ENCODE assay signal across 8 mouse cellular contexts in genomic region chr8:57410473-57410863, GRCm38 (mm10). TPM values are rescaled to one million over a fixed set of nuclear protein-coding genes. Genes with fewer than 3 reads are reported as not detected.
A peak's percentile ranks its signal among the peaks of the same experiment; 100 is the strongest.
DNase-seq lines count a peak whose midpoint lies in the region; ATAC-seq and TF ChIP-seq lines count a peak whose summit lies in the region.

No protein-coding gene starts in this region.

- peak overlapping the region; percentile 59 for H3K4me2 ChIP-seq in heart, embryonic 13.5 days
- peak overlapping the region; percentile 42 for H3K4me2 ChIP-seq in intestine, embryonic 16.5 days (ENCODE audit: low read depth, low read length)
- H3K4me2 ChIP-seq in midbrain, embryonic 15.5 days, result peak overlapping the region; percentile 45

- peak overlapping the region; percentile 33 for H3K27ac ChIP-seq in heart, embryonic 13.5 days (replicated peaks)
- no peak overlapping the region for H3K27ac ChIP-seq in heart, adult 2 months
- no peak overlapping the region for H3K27ac ChIP-seq in embryonic facial prominence, embryonic 10.5 days (replicated peaks)
- H3K27ac ChIP-seq in intestine, embryonic 16.5 days (ENCODE audit: low read length), result no peak overlapping the region
- H3K27ac ChIP-seq in midbrain, embryonic 15.5 days, result peak overlapping the region; percentile 6; the same call in 1 of the 2 replicates

- no peak for TF ChIP-seq CTCF in heart, adult 2 months (IDR thresholded peaks at IDR 0.05)

- 15% methylated on average over 16 of the region's 16 CpGs for WGBS in heart, embryonic 13.5 days
- WGBS in heart, adult 2 months, result 39% methylated on average over 16 of the region's 16 CpGs
- WGBS in embryonic facial prominence, embryonic 10.5 days, result 6% methylated on average over 16 of the region's 16 CpGs
- 10% methylated on average over 16 of the region's 16 CpGs for WGBS in intestine, embryonic 16.5 days
- 3% methylated on average over 16 of the region's 16 CpGs for WGBS in midbrain, embryonic 15.5 days

- H3K9me3 ChIP-seq in heart, embryonic 13.5 days, result no peaks in the 10 kb centered on the region
- no peaks in the 10 kb centered on the region for H3K9me3 ChIP-seq in embryonic facial prominence, embryonic 10.5 days
- no peaks in the 10 kb centered on the region for H3K9me3 ChIP-seq in intestine, embryonic 16.5 days (ENCODE audit: control insufficient read depth, low read length)
- H3K9me3 ChIP-seq in midbrain, embryonic 15.5 days, result no peaks in the 10 kb centered on the region

- 0 out of 2 replicates have a peak, but pooled peaks cover 14% of the 10 kb centered on the region for H3K27me3 ChIP-seq in heart, embryonic 13.5 days (replicated peaks)
- H3K27me3 ChIP-seq in heart, adult 2 months (ENCODE audit: control insufficient read depth, insufficient read depth, low read length), result no peaks in the 10 kb centered on the region
- peaks cover 69% of the 10 kb centered on the region for H3K27me3 ChIP-seq in embryonic facial prominence, embryonic 10.5 days (replicated peaks; ENCODE audit: low read depth, poor library complexity, severe bottlenecking)
- peaks cover 8% of the 10 kb centered on the region for H3K27me3 ChIP-seq in intestine, embryonic 16.5 days (replicated peaks; ENCODE audit: control insufficient read depth, insufficient read depth, low read length)
- H3K27me3 ChIP-seq in midbrain, embryonic 15.5 days (replicated peaks), result peaks cover 4% of the 10 kb centered on the region

- TF ChIP-seq EP300 in heart, adult 2 months (IDR thresholded peaks at IDR 0.05; ENCODE audit: insufficient read depth, low read depth, low read length), result no peak

- no peaks in the 10 kb centered on the region for H3K79me2 ChIP-seq in heart, adult 2 months (replicated peaks; ENCODE audit: control insufficient read depth, insufficient read depth, low read length)

- no peak for ATAC-seq in heart, embryonic 13.5 days (ENCODE audit: extremely low read depth, insufficient number of reproducible peaks, low FRiP score, low TSS enrichment)
- ATAC-seq in intestine, embryonic 16.5 days, result peak; percentile 46; the same call in 1 of the 2 replicates
- ATAC-seq in midbrain, embryonic 15.5 days (replicated peaks), result peak; percentile 81

- intact Hi-C loops in heart, adult 2 months (cut with DNase I), result no loop called here

- H3K4me3 ChIP-seq in heart, embryonic 13.5 days, result peak overlapping the region; percentile 19
- no peak overlapping the region for H3K4me3 ChIP-seq in heart, adult 2 months
- H3K4me3 ChIP-seq in embryonic facial prominence, embryonic 10.5 days, result peak overlapping the region; percentile 41
- peak overlapping the region; percentile 32 for H3K4me3 ChIP-seq in intestine, embryonic 16.5 days (ENCODE audit: low read length)
- peak overlapping the region; percentile 16 for H3K4me3 ChIP-seq in midbrain, embryonic 15.5 days

- no peaks in the 10 kb centered on the region for H3K36me3 ChIP-seq in heart, embryonic 13.5 days
- no peaks in the 10 kb centered on the region for H3K36me3 ChIP-seq in heart, adult 2 months (ENCODE audit: control insufficient read depth, insufficient read depth, low read length)
- H3K36me3 ChIP-seq in embryonic facial prominence, embryonic 10.5 days (replicated peaks), result no peaks in the 10 kb centered on the region
- no peaks in the 10 kb centered on the region for H3K36me3 ChIP-seq in intestine, embryonic 16.5 days (ENCODE audit: control insufficient read depth, insufficient read depth, low read length)
- no peaks in the 10 kb centered on the region for H3K36me3 ChIP-seq in midbrain, embryonic 15.5 days (replicated peaks)

- DNase-seq in heart, adult 2 months, result no peak
- peak; percentile 31 for DNase-seq in embryonic facial prominence, embryonic 10.5 days (ENCODE audit: low spot score)
- DNase-seq in adrenal gland, postnatal 4 days (ENCODE audit: low spot score in 2 of 2), result no peak
- DNase-seq in c-Kit-positive CD71-positive TER-119-positive erythroid progenitor cells, embryonic 14.5 days (ENCODE audit: low spot score), result no peak
- no peak for DNase-seq in cerebellum, adult 18-20 months

- H3K4me1 ChIP-seq in heart, embryonic 13.5 days, result peaks cover 10% of the 10 kb centered on the region
- H3K4me1 ChIP-seq in heart, adult 2 months (ENCODE audit: control insufficient read depth, insufficient read depth, low read length), result no peaks in the 10 kb centered on the region
- H3K4me1 ChIP-seq in embryonic facial prominence, embryonic 10.5 days, result peaks cover 16% of the 10 kb centered on the region
- peaks cover 8% of the 10 kb centered on the region; the same call in 1 of the 2 replicates for H3K4me1 ChIP-seq in intestine, embryonic 16.5 days (ENCODE audit: control insufficient read depth, insufficient read depth, low read length)
- H3K4me1 ChIP-seq in midbrain, embryonic 15.5 days, result peaks cover 14% of the 10 kb centered on the region

- H3K9ac ChIP-seq in heart, embryonic 13.5 days, result peak overlapping the region; percentile 65
- no peak overlapping the region for H3K9ac ChIP-seq in heart, adult 2 months (ENCODE audit: low read depth, low read length)
- H3K9ac ChIP-seq in intestine, embryonic 16.5 days (ENCODE audit: low read depth, low read length), result no peak overlapping the region
- no peak overlapping the region; the same call in 1 of the 2 replicates for H3K9ac ChIP-seq in midbrain, embryonic 15.5 days

- no peak for TF ChIP-seq POLR2A in heart, adult 2 months (IDR thresholded peaks at IDR 0.05; ENCODE audit: insufficient read depth, low read depth, low read length)

RNA-seq across cellular contexts. Expression of gene Scrg1, which starts 45.3 kb away (rescaled TPM):
- 1.3 and 1.4 TPM in 2 replicates for polyA plus RNA-seq in heart, embryonic 13.5 days (2015; fragmentation: Nextera tagmentation; extraction: Ambion mirVana)
- not detected for total RNA-seq in heart, adult 2 months (2021)
- polyA plus RNA-seq in heart, adult 2 months (2012; rRNA removed), result 0.29 TPM in 1 of 2 replicates, not detected in the other
- 0.45 and 1.1 TPM in 2 replicates for polyA plus RNA-seq in embryonic facial prominence, embryonic 10.5 days (2016; fragmentation: Nextera tagmentation; extraction: Ambion mirVana)
- polyA plus RNA-seq in intestine, embryonic 16.5 days (2015; fragmentation: Nextera tagmentation; extraction: Ambion mirVana), result 0.27 TPM in 1 of 2 replicates, not detected in the other
- polyA plus RNA-seq in midbrain, embryonic 15.5 days (2015; fragmentation: Nextera tagmentation; extraction: Ambion mirVana), result 8.1 and 8.5 TPM in 2 replicates
- total RNA-seq in adrenal gland, postnatal 4 days (2021), result 1 to 10 TPM; 1.5 to 1.9 TPM

Comparison
In these comparisons a context has a peak if more than half of its experiments do, and no peak if none do; other contexts are left out.
1. H3K27ac ChIP-seq: peak in heart, embryonic 13.5 days (single experiment) and midbrain, embryonic 15.5 days (single experiment); none in heart, adult 2 months (single experiment), embryonic facial prominence, embryonic 10.5 days (single experiment) and intestine, embryonic 16.5 days (single experiment).
2. Peak in every context shown above with its lines, with median percentiles within 50 percentile points of each other: H3K4me2 ChIP-seq.